Mouse (Mus musculus): ENCODE measurements at regions not wholly inside any gene's neighbourhood (a gene's known extent, or its start where the extent isn't known, plus 50 kb on each side); places are given as distances from the start of the nearest gene placed in this dataset.

DNA sequence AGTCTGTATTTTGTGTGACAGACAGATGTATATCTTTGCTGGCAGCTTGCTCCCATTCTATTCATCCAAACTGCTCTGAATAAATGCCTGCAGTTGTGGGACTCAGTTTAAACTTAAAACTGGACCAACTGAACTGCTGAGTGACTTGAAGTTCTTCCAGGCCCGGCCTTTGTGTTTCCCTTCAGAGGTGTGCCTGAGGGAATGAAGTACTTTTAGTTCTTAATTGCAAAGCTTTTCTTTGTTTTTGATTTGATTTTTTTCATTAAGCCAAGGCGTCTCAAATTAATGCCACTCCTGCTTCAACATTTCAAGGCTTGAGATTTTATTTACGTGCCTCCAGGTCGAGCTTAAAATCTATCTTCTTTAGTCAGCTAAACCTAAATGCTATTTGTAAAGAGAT, 446.4 kb downstream of the Btbd3 start:
- Histone ChIP-seq H3K4me3 (ENCODE audit: low read depth, low read length) (no peak overlapping the region), H3K4me1 (ENCODE audit: control insufficient read depth, low read depth, low read length) (no peaks in the 10 kb centered on the region), H3K36me3 (ENCODE audit: control insufficient read depth, insufficient read depth) (no peaks in the 10 kb centered on the region), H3K27ac (ENCODE audit: low read length) (no peak overlapping the region), H3K4me2 (ENCODE audit: low read depth, low read length) (no peak overlapping the region), H3K9me3 (replicated peaks; ENCODE audit: control insufficient read depth, low read length) (no peaks in the 10 kb centered on the region), H3K27me3 (ENCODE audit: control insufficient read depth, insufficient read depth, low read depth, low read length) (no peaks in the 10 kb centered on the region), H3K9ac (ENCODE audit: low read depth, low read length) (no peak overlapping the region)
- WGBS (ENCODE audit: insufficient replicate concordance): 61% methylated on average over 4 of the region's 4 CpGs
- ATAC-seq (ENCODE audit: low read depth): no peak

DNA sequence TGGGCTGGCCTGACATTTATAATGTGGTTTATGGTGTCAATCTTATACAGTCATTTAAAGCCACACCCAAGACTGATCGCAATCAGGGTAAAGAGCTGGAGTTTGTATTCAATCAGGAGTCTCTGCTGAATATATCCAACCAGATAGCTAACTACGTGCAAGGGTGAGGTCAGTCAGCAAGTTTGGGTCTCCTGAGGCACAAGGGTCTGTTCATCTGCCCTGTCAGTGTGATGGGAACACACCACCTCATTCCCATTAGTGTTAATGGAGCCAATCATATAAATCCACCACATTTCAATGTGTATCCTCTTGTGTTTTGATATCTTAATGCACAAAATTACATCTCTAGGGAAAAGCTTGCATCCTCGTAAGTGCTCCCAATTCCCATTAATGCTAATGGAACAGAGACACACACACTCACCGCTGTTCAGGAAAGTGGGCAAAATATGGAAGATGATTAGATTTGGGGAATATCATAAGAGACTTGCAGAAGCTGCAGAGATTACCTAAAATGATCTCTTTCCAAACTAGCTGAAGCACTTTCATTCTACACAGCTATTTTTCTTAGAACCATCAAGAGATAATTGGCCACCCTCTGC, 447.7 kb downstream of the Btbd3 start:
- H3K27ac ChIP-seq (ENCODE audit: low read length): no peak overlapping the region
- WGBS (ENCODE audit: insufficient replicate concordance): 68% methylated on average over 4 of the region's 4 CpGs
- H3K9ac ChIP-seq (ENCODE audit: low read depth, low read length): no peak overlapping the region
- no peak overlapping the region for H3K4me3 ChIP-seq (ENCODE audit: low read depth, low read length)
- H3K4me2 ChIP-seq (ENCODE audit: low read depth, low read length): no peak overlapping the region
- H3K4me1 ChIP-seq (ENCODE audit: control insufficient read depth, low read depth, low read length): no peaks in the 10 kb centered on the region
- H3K27me3 ChIP-seq (ENCODE audit: control insufficient read depth, insufficient read depth, low read depth, low read length): no peaks in the 10 kb centered on the region
- no peaks in the 10 kb centered on the region for H3K36me3 ChIP-seq (ENCODE audit: control insufficient read depth, insufficient read depth)
- ATAC-seq (ENCODE audit: low read depth): no peak
- H3K9me3 ChIP-seq (replicated peaks; ENCODE audit: control insufficient read depth, low read length): no peaks in the 10 kb centered on the region

DNA sequence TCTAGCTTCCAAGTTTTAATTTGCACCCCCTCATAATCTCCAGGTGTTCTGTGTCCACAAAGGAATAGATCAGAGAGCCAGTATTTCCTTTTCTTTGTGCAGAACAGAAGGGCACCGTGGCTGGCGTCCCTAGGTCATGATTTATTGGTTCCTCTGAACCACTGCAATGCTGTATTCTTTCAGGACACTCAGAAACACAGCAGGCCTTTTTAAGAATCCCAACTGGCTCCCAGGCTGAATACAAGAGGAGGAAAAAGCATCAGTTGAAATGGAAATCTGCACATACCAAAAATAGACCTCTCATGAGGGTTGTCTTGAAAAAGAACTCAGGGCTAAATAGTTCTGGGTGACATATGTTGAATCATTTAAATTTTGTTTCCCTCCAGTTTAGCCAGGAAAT, 452.4 kb downstream of the Btbd3 start:
- ATAC-seq (ENCODE audit: low read depth): no peak
- H3K9ac ChIP-seq (ENCODE audit: low read depth, low read length): no peak overlapping the region
- WGBS (ENCODE audit: insufficient replicate concordance): 26% methylated on average over 2 of the region's 2 CpGs
- no peak overlapping the region for H3K4me3 ChIP-seq (ENCODE audit: low read depth, low read length)
- no peaks in the 10 kb centered on the region for H3K36me3 ChIP-seq (ENCODE audit: control insufficient read depth, insufficient read depth)
- no peaks in the 10 kb centered on the region for H3K4me1 ChIP-seq (ENCODE audit: control insufficient read depth, low read depth, low read length)
- H3K27ac ChIP-seq (ENCODE audit: low read length): no peak overlapping the region
- H3K27me3 ChIP-seq (ENCODE audit: control insufficient read depth, insufficient read depth, low read depth, low read length): no peaks in the 10 kb centered on the region
- no peak overlapping the region for H3K4me2 ChIP-seq (ENCODE audit: low read depth, low read length)
- H3K9me3 ChIP-seq (replicated peaks; ENCODE audit: control insufficient read depth, low read length): no peaks in the 10 kb centered on the region

DNA sequence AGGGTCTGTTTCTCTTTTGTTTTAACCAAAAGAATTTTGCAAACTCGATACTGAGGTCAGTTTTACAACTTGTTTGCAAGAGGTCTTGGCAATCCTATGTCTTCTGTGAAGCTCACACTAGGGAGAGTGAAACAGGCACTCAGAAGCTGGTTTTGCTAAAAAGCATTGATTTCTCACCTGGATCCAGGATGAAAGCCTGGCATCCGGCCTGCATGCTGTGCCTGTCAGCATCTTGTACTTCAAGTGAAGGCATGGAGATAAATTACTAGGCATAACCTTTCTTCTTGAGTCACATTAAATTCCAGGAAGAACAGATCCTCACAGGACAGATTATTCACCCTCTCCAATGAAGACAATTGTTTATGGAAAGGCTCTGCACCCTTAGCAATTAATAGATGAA, 477.5 kb downstream of the Btbd3 start:
- Histone ChIP-seq H3K4me3 (ENCODE audit: low read depth, low read length) (no peak overlapping the region), H3K27ac (ENCODE audit: low read length) (no peak overlapping the region), H3K4me2 (ENCODE audit: low read depth, low read length) (no peak overlapping the region), H3K9ac (ENCODE audit: low read depth, low read length) (no peak overlapping the region), H3K36me3 (ENCODE audit: control insufficient read depth, insufficient read depth) (no peaks in the 10 kb centered on the region), H3K27me3 (ENCODE audit: control insufficient read depth, insufficient read depth, low read depth, low read length) (no peaks in the 10 kb centered on the region), H3K4me1 (ENCODE audit: control insufficient read depth, low read depth, low read length) (no peaks in the 10 kb centered on the region), H3K9me3 (replicated peaks; ENCODE audit: control insufficient read depth, low read length) (no peaks in the 10 kb centered on the region)
- ATAC-seq (ENCODE audit: low read depth): no peak
- WGBS (ENCODE audit: insufficient replicate concordance): 36% methylated on average over 2 of the region's 2 CpGs

- H3K4me1 ChIP-seq (ENCODE audit: control insufficient read depth, low read depth, low read length): no peaks in the 10 kb centered on the region
- no peaks in the 10 kb centered on the region for H3K27me3 ChIP-seq (ENCODE audit: control insufficient read depth, insufficient read depth, low read depth, low read length)
- H3K4me2 ChIP-seq (ENCODE audit: low read depth, low read length): no peak overlapping the region
- no peak for ATAC-seq (ENCODE audit: low read depth)
- no peak overlapping the region for H3K9ac ChIP-seq (ENCODE audit: low read depth, low read length)
- no peaks in the 10 kb centered on the region for H3K36me3 ChIP-seq (ENCODE audit: control insufficient read depth, insufficient read depth)
- no peaks in the 10 kb centered on the region for H3K9me3 ChIP-seq (replicated peaks; ENCODE audit: control insufficient read depth, low read length)
- no peak overlapping the region for H3K4me3 ChIP-seq (ENCODE audit: low read depth, low read length)
- WGBS (ENCODE audit: insufficient replicate concordance): 43% methylated on average over 4 of the region's 4 CpGs
- no peak overlapping the region for H3K27ac ChIP-seq (ENCODE audit: low read length)
These were observed 488.4 kb downstream of the Btbd3 start for GRCm38 (mm10) chr2:138744806-138745205.

DNA sequence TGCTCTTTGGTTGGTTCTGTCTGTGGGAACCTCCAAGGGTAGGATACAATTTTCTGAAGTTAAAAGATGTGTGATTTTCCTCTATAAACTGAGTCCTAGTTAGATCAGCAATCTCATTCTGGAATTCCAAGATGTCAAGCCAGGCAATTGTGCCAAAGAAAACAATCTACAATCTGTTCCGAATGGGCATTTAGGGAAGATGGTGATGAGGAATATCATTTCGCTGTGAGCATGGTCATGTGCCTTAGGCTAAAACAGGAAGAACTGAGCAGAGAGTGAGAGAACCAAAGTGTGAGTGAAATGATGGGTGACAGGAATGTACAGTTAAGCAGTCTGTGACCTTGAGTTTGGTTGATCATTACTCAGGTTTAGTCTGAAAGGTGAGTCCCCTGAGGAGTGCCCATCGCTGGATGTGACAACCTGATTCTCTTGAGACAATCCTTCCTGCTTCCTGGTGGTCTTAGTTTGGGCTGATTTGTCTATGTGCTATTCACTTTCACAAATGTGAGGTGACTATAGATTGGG, 504.1 kb downstream of the Btbd3 start:
- Histone ChIP-seq H3K9ac (ENCODE audit: low read depth, low read length) (no peak overlapping the region), H3K4me2 (ENCODE audit: low read depth, low read length) (no peak overlapping the region), H3K4me1 (ENCODE audit: control insufficient read depth, low read depth, low read length) (no peaks in the 10 kb centered on the region), H3K27me3 (ENCODE audit: control insufficient read depth, insufficient read depth, low read depth, low read length) (no peaks in the 10 kb centered on the region), H3K36me3 (ENCODE audit: control insufficient read depth, insufficient read depth) (no peaks in the 10 kb centered on the region), H3K4me3 (ENCODE audit: low read depth, low read length) (no peak overlapping the region), H3K27ac (ENCODE audit: low read length) (no peak overlapping the region), H3K9me3 (replicated peaks; ENCODE audit: control insufficient read depth, low read length) (no peaks in the 10 kb centered on the region)
- ATAC-seq (ENCODE audit: low read depth): no peak
- WGBS (ENCODE audit: insufficient replicate concordance): 57% methylated on average over 3 of the region's 3 CpGs

- Histone ChIP-seq H3K27ac (ENCODE audit: low read length) (no peak overlapping the region), H3K4me3 (ENCODE audit: low read depth, low read length) (no peak overlapping the region), H3K9ac (ENCODE audit: low read depth, low read length) (no peak overlapping the region), H3K36me3 (ENCODE audit: control insufficient read depth, insufficient read depth) (no peaks in the 10 kb centered on the region), H3K4me2 (ENCODE audit: low read depth, low read length) (no peak overlapping the region), H3K9me3 (replicated peaks; ENCODE audit: control insufficient read depth, low read length) (no peaks in the 10 kb centered on the region), H3K27me3 (ENCODE audit: control insufficient read depth, insufficient read depth, low read depth, low read length) (no peaks in the 10 kb centered on the region), H3K4me1 (ENCODE audit: control insufficient read depth, low read depth, low read length) (no peaks in the 10 kb centered on the region)
- ATAC-seq (ENCODE audit: low read depth): no peak
- 78% methylated on average over 1 of the region's 1 CpGs for WGBS (ENCODE audit: insufficient replicate concordance)
These were observed 505.0 kb downstream of the Btbd3 start for GRCm38 (mm10) chr2:138761400-138761799.

GRCm38 (mm10) chr2:138766275-138766842, 510.0 kb downstream of the Btbd3 start:
- Histone ChIP-seq H3K27me3 (ENCODE audit: control insufficient read depth, insufficient read depth, low read depth, low read length) (no peaks in the 10 kb centered on the region), H3K9me3 (replicated peaks; ENCODE audit: control insufficient read depth, low read length) (no peaks in the 10 kb centered on the region), H3K4me1 (ENCODE audit: control insufficient read depth, low read depth, low read length) (no peaks in the 10 kb centered on the region), H3K4me3 (ENCODE audit: low read depth, low read length) (no peak overlapping the region), H3K36me3 (ENCODE audit: control insufficient read depth, insufficient read depth) (no peaks in the 10 kb centered on the region), H3K9ac (ENCODE audit: low read depth, low read length) (no peak overlapping the region), H3K27ac (ENCODE audit: low read length) (no peak overlapping the region), H3K4me2 (ENCODE audit: low read depth, low read length) (no peak overlapping the region)
- ATAC-seq (ENCODE audit: low read depth): no peak
- WGBS (ENCODE audit: insufficient replicate concordance): 63% methylated on average over 9 of the region's 9 CpGs

DNA sequence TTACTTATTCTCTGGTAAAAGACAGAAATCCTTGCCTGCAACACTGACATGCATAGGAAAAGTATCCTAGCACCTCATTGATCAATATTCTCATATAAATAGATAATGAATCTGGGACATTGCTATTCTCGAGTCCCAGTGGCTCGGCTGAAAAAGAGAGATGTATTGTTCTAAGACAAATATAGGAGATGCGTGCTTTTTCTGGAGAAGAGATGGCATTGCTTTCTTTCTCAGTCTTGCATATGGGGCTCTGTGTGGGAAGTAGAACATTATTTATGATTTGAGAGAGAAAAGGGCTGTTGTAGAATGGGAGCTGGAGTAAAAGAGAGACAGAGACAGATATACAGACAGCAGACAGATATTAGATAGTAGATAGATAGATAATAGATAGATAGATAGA, 527.4 kb downstream of the Btbd3 start:
- H3K27ac ChIP-seq (ENCODE audit: low read length): no peak overlapping the region
- no peak overlapping the region for H3K9ac ChIP-seq (ENCODE audit: low read depth, low read length)
- no peak for ATAC-seq (ENCODE audit: low read depth)
- no peaks in the 10 kb centered on the region for H3K9me3 ChIP-seq (replicated peaks; ENCODE audit: control insufficient read depth, low read length)
- no peaks in the 10 kb centered on the region for H3K36me3 ChIP-seq (ENCODE audit: control insufficient read depth, insufficient read depth)
- WGBS (ENCODE audit: insufficient replicate concordance): 74% methylated on average over 3 of the region's 3 CpGs
- H3K4me1 ChIP-seq (ENCODE audit: control insufficient read depth, low read depth, low read length): no peaks in the 10 kb centered on the region
- H3K27me3 ChIP-seq (ENCODE audit: control insufficient read depth, insufficient read depth, low read depth, low read length): no peaks in the 10 kb centered on the region
- H3K4me3 ChIP-seq (ENCODE audit: low read depth, low read length): no peak overlapping the region
- H3K4me2 ChIP-seq (ENCODE audit: low read depth, low read length): no peak overlapping the region

All from liver, embryonic 16.5 days (tissue).